Mouse (Mus musculus) layer of hippocampus, postnatal 36 days (tissue): ENCODE results near the gene Ankzf1. TPM values are rescaled to one million over a fixed set of nuclear protein-coding genes. Genes with fewer than 3 reads are reported as not detected.

Experiments
- DNase-seq, 2 experiments: peaks; one replicate each; pipeline ENCODE4 v3.0.0; 2022
- total RNA-seq, 2 experiments: library from RNA; stranded (reverse); gene quantifications; 2 replicates each; pipeline ENCODE4 v1.2.3; 2021

Gene Ankzf1
- total RNA-seq = 10 to 100 TPM; 25.4 to 28.1 TPM

- DNase-seq = peak; percentile 95 to 97
These were observed at the start of gene Ankzf1, which contains the start of gene Atg9a for GRCm38 (mm10) chr1:75191622-75192402. Ankzf1 (plus strand) TSS chr1:75192151. Atg9a (minus strand) TSS chr1:75192196.

GRCm38 (mm10) chr1:75142301-75143261, 49.4 kb upstream of the Ankzf1 start, which contains the start of the genes Cnppd1 and Retreg2:
Cnppd1 (minus strand) TSS chr1:75142711.
Retreg2 (plus strand) TSS chr1:75142778.
- DNase-seq = peak; percentile 96 to 97

- DNase-seq = no peak
These were observed 46.4 kb upstream of the Ankzf1 start for GRCm38 (mm10) chr1:75145589-75145988.

GRCm38 (mm10) chr1:75147411-75148135, 44.4 kb upstream of the Ankzf1 start:
- DNase-seq = no peak

GRCm38 (mm10) chr1:75148727-75149126, 43.2 kb upstream of the Ankzf1 start:
- DNase-seq = no peak

GRCm38 (mm10) chr1:75155837-75156236, 36.1 kb upstream of the Ankzf1 start:
- DNase-seq = no peak

- no peak for DNase-seq
These were observed 33.0 kb upstream of the Ankzf1 start for GRCm38 (mm10) chr1:75158990-75159389.

GRCm38 (mm10) chr1:75159540-75160255, 32.3 kb upstream of the Ankzf1 start:
- DNase-seq = no peak

- DNase-seq = no peak
These were observed 31.7 kb upstream of the Ankzf1 start for GRCm38 (mm10) chr1:75160256-75160617.

- DNase-seq = no peak
These were observed 23.9 kb upstream of the Ankzf1 start for GRCm38 (mm10) chr1:75168093-75168471.

GRCm38 (mm10) chr1:75168472-75169464, 23.2 kb upstream of the Ankzf1 start, which contains the start of gene Zfand2b:
Zfand2b (plus strand) TSS chr1:75168646.
- peak; percentile 92 to 93 for DNase-seq

GRCm38 (mm10) chr1:75179334-75180104, 12.4 kb upstream of the Ankzf1 start:
- DNase-seq = peak; percentile 40 to 53

- peak; percentile 87 to 90 for DNase-seq
These were observed 11.8 kb upstream of the Ankzf1 start, which contains the start of gene Abcb6 for GRCm38 (mm10) chr1:75180105-75180590. Abcb6 (minus strand) TSS chr1:75180392.

- no peak for DNase-seq
These were observed 11.2 kb upstream of the Ankzf1 start for GRCm38 (mm10) chr1:75180741-75181140.

- no peak for DNase-seq
These were observed 10.5 kb upstream of the Ankzf1 start for GRCm38 (mm10) chr1:75181377-75181870.

- DNase-seq = no peak
These were observed 9.8 kb upstream of the Ankzf1 start for GRCm38 (mm10) chr1:75182160-75182559.

- no peak for DNase-seq
These were observed 6.5 kb upstream of the Ankzf1 start for GRCm38 (mm10) chr1:75185495-75185894.

GRCm38 (mm10) chr1:75187126-75187525, 4.8 kb upstream of the Ankzf1 start:
- DNase-seq = no peak

GRCm38 (mm10) chr1:75187914-75188483, 4.0 kb upstream of the Ankzf1 start:
- DNase-seq = no peak
